Mouse (Mus musculus): ENCODE data around the gene Lysmd3. TPM values are rescaled to one million over a fixed set of nuclear protein-coding genes. Genes with fewer than 3 reads are reported as not detected.

Lysmd3 gene
- polyA plus RNA-seq (2012; ENCODE audit: low replicate concordance) = 1.4 and 2.4 TPM in 2 replicates

GRCm38 (mm10) chr13:81657351-81658052, at the start of gene Lysmd3:
Gene Lysmd3 (plus strand): TSS chr13:81657663.

GRCm38 (mm10) chr13:81632720-81633415, 24.6 kb upstream of the Lysmd3 start, which contains the start of gene Adgrv1:
Gene Adgrv1 (minus strand): TSS chr13:81633154.

GRCm38 (mm10) chr13:81710775-81711545, 53.5 kb downstream of the Lysmd3 start, which contains the start of the genes Polr3g and Mblac2:
Gene Polr3g (minus strand): TSS chr13:81711013.
Gene Mblac2 (plus strand): TSS chr13:81711341.

Other genes starting within 250 kb of the Lysmd3 start
- gene Adgrv1, start 24.5 kb upstream of the Lysmd3 start, polyA plus RNA-seq (2012; ENCODE audit: low replicate concordance) = 0.10 TPM in 1 of 2 replicates, not detected in the other
- gene Polr3g, start 53.4 kb downstream of the Lysmd3 start, polyA plus RNA-seq (2012; ENCODE audit: low replicate concordance) = 0.11 and 1.1 TPM in 2 replicates
- gene Mblac2, start 53.7 kb downstream of the Lysmd3 start, polyA plus RNA-seq (2012; ENCODE audit: low replicate concordance) = 0.33 and 0.48 TPM in 2 replicates
- 0.82 and 7.2 TPM in 2 replicates for gene Cetn3, start 125.4 kb downstream of the Lysmd3 start, polyA plus RNA-seq (2012; ENCODE audit: low replicate concordance)